In the genomic region with DNA sequence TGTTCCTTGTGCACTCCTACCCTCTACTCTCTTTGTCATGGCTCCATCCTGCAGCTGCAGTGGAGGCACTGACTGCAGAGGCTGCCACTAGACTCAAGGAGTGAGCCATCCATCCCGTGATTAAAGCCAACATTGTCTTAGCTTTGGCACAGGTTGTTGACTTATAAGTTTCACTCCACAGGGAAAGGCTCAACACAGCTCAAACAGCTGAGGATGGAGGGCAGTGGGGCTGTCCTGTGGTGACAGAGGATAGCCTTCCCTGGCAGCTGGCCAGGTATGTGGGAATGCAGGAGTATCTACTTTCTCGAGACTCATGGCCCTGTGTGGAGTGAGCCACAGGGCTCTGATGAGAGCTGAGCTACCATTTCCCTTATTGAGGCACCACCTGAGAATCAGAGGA, we compare ENCODE assay signal across 17 mouse cellular contexts. TPM values are rescaled to one million over a fixed set of nuclear protein-coding genes. Genes with fewer than 3 reads are reported as not detected.
DNase-seq lines count a peak whose midpoint lies in the region; ATAC-seq and TF ChIP-seq lines count a peak whose summit lies in the region.
"Had no signal": no experiment of that assay in that cellular context is flagged by ENCODE, and none has a peak within 500 bp of the region (broad histone marks: within the 10 kb centered on the region; RNA-seq: fewer than 3 reads in every experiment).

No protein-coding gene starts in this region.

- H3K4me1 ChIP-seq in embryonic facial prominence, embryonic 14.5 days (ENCODE audit: control insufficient read depth, insufficient read depth, low read length): peaks cover 24% of the 10 kb centered on the region
- peaks cover 26% of the 10 kb centered on the region for H3K4me1 ChIP-seq in embryonic facial prominence, embryonic 10.5 days
- peaks cover 15% of the 10 kb centered on the region for H3K4me1 ChIP-seq in midbrain, embryonic 11.5 days (ENCODE audit: control insufficient read depth, insufficient read depth, low read length)
- H3K4me1 ChIP-seq in midbrain, embryonic 15.5 days: peaks cover 23% of the 10 kb centered on the region
- peaks cover 7% of the 10 kb centered on the region for H3K4me1 ChIP-seq in lung, adult 2 months (ENCODE audit: control insufficient read depth, insufficient read depth, low read length)
- peaks cover 8% of the 10 kb centered on the region; the same call in 1 of the 2 replicates for H3K4me1 ChIP-seq in liver, embryonic 12.5 days

- no peak overlapping the region for H3K27ac ChIP-seq in embryonic facial prominence, embryonic 14.5 days (replicated peaks; ENCODE audit: low read depth, low read length)
- no peak overlapping the region for H3K27ac ChIP-seq in embryonic facial prominence, embryonic 10.5 days (replicated peaks)
- H3K27ac ChIP-seq in midbrain, embryonic 11.5 days (ENCODE audit: low read depth, low read length): no peak overlapping the region
- no peak overlapping the region for H3K27ac ChIP-seq in midbrain, embryonic 15.5 days
- no peak overlapping the region for H3K27ac ChIP-seq in liver, embryonic 12.5 days
- H3K27ac ChIP-seq: heart, embryonic 15.5 days; hindbrain, embryonic 13.5 days; kidney, embryonic 15.5 days; liver, embryonic 14.5 days had no signal

- no peak for ATAC-seq in embryonic facial prominence, embryonic 14.5 days (ENCODE audit: low read depth)
- ATAC-seq in midbrain, embryonic 11.5 days (ENCODE audit: low FRiP score): no peak
- no peak for ATAC-seq in midbrain, embryonic 15.5 days (replicated peaks)
- no peak for ATAC-seq in liver, embryonic 12.5 days
- ATAC-seq: intestine, embryonic 16.5 days; lung, postnatal 0 days; midbrain, embryonic 16.5 days had no signal

- no peak overlapping the region for H3K4me2 ChIP-seq in embryonic facial prominence, embryonic 14.5 days (ENCODE audit: low read depth, low read length)
- no peak overlapping the region for H3K4me2 ChIP-seq in midbrain, embryonic 11.5 days
- H3K4me2 ChIP-seq in midbrain, embryonic 15.5 days: no peak overlapping the region
- no peak overlapping the region for H3K4me2 ChIP-seq in liver, embryonic 12.5 days
- H3K4me2 ChIP-seq: heart, embryonic 15.5 days; hindbrain, embryonic 13.5 days; kidney, embryonic 15.5 days had no signal

- no peaks in the 10 kb centered on the region for H3K27me3 ChIP-seq in embryonic facial prominence, embryonic 14.5 days (replicated peaks; ENCODE audit: control insufficient read depth, insufficient read depth, low read length)
- H3K27me3 ChIP-seq in embryonic facial prominence, embryonic 10.5 days (replicated peaks; ENCODE audit: low read depth, poor library complexity, severe bottlenecking): no peaks in the 10 kb centered on the region; the same call in 1 of the 2 replicates
- H3K27me3 ChIP-seq in midbrain, embryonic 11.5 days (ENCODE audit: control insufficient read depth, insufficient read depth, low read length): no peaks in the 10 kb centered on the region
- H3K27me3 ChIP-seq in midbrain, embryonic 15.5 days (replicated peaks): no peaks in the 10 kb centered on the region
- peaks cover 7% of the 10 kb centered on the region for H3K27me3 ChIP-seq in liver, embryonic 12.5 days (replicated peaks)
- H3K27me3 ChIP-seq: heart, embryonic 15.5 days; kidney, embryonic 15.5 days had no signal

- TF ChIP-seq POLR2A in lung, adult 2 months (IDR thresholded peaks at IDR 0.05; ENCODE audit: borderline replicate concordance, extremely low read depth, low read depth, low read length): no peak

- DNase-seq in embryonic facial prominence, embryonic 14.5 days (ENCODE audit: low spot score): peak; percentile 53
- DNase-seq in embryonic facial prominence, embryonic 10.5 days (ENCODE audit: low spot score): no peak
- DNase-seq in midbrain, embryonic 11.5 days (ENCODE audit: low spot score, missing footprints): peak; percentile 10
- DNase-seq in cerebellum, postnatal 25 days: peak; percentile 31 to 58
- DNase-seq in lung, adult 2 months: no peak
- DNase-seq: layer of hippocampus, postnatal 36 days; right cerebral cortex, adult 18-20 months; thymus, adult 2 months had no signal

- TF ChIP-seq CTCF in lung, adult 2 months (IDR thresholded peaks at IDR 0.05; ENCODE audit: insufficient read depth, low read length): no peak

- H3K9me3 ChIP-seq in embryonic facial prominence, embryonic 14.5 days (ENCODE audit: control insufficient read depth, low read length): no peaks in the 10 kb centered on the region
- no peaks in the 10 kb centered on the region for H3K9me3 ChIP-seq in embryonic facial prominence, embryonic 10.5 days
- no peaks in the 10 kb centered on the region for H3K9me3 ChIP-seq in midbrain, embryonic 11.5 days (ENCODE audit: control insufficient read depth, low read length)
- H3K9me3 ChIP-seq in midbrain, embryonic 15.5 days: no peaks in the 10 kb centered on the region
- no peaks in the 10 kb centered on the region for H3K9me3 ChIP-seq in liver, embryonic 12.5 days (replicated peaks)
- H3K9me3 ChIP-seq: heart, embryonic 15.5 days; hindbrain, embryonic 13.5 days; kidney, embryonic 15.5 days had no signal

- no peaks in the 10 kb centered on the region for H3K36me3 ChIP-seq in embryonic facial prominence, embryonic 14.5 days (ENCODE audit: control insufficient read depth, insufficient read depth, low read length)
- H3K36me3 ChIP-seq in embryonic facial prominence, embryonic 10.5 days (replicated peaks): no peaks in the 10 kb centered on the region
- no peaks in the 10 kb centered on the region for H3K36me3 ChIP-seq in midbrain, embryonic 11.5 days (ENCODE audit: control insufficient read depth, insufficient read depth, low read length)
- no peaks in the 10 kb centered on the region for H3K36me3 ChIP-seq in midbrain, embryonic 15.5 days (replicated peaks)
- no peaks in the 10 kb centered on the region for H3K36me3 ChIP-seq in liver, embryonic 12.5 days
- H3K36me3 ChIP-seq: heart, embryonic 15.5 days; hindbrain, embryonic 13.5 days; kidney, embryonic 15.5 days had no signal

- H3K4me3 ChIP-seq in embryonic facial prominence, embryonic 14.5 days (ENCODE audit: low read depth, low read length): no peak overlapping the region
- H3K4me3 ChIP-seq in embryonic facial prominence, embryonic 10.5 days: no peak overlapping the region
- H3K4me3 ChIP-seq in midbrain, embryonic 11.5 days (ENCODE audit: low read depth, low read length): no peak overlapping the region
- no peak overlapping the region for H3K4me3 ChIP-seq in midbrain, embryonic 15.5 days
- H3K4me3 ChIP-seq in lung, adult 2 months (replicated peaks; ENCODE audit: extremely low read depth, low read depth, low read length): no peak overlapping the region
- no peak overlapping the region for H3K4me3 ChIP-seq in liver, embryonic 12.5 days
- H3K4me3 ChIP-seq: heart, embryonic 15.5 days; hindbrain, embryonic 13.5 days; kidney, embryonic 15.5 days had no signal

- H3K9ac ChIP-seq in embryonic facial prominence, embryonic 14.5 days (ENCODE audit: low read depth, low read length): no peak overlapping the region
- H3K9ac ChIP-seq in midbrain, embryonic 11.5 days (ENCODE audit: low read length): no peak overlapping the region
- H3K9ac ChIP-seq in midbrain, embryonic 15.5 days: no peak overlapping the region
- H3K9ac ChIP-seq in liver, embryonic 12.5 days: no peak overlapping the region
- H3K9ac ChIP-seq: heart, embryonic 15.5 days; hindbrain, embryonic 13.5 days; kidney, embryonic 15.5 days; liver, embryonic 14.5 days had no signal

- WGBS in embryonic facial prominence, embryonic 14.5 days: 48% methylated on average over 2 of the region's 2 CpGs
- 78% methylated on average over 2 of the region's 2 CpGs for WGBS in embryonic facial prominence, embryonic 10.5 days
- 86% methylated on average over 2 of the region's 2 CpGs for WGBS in midbrain, embryonic 11.5 days
- 62% methylated on average over 2 of the region's 2 CpGs for WGBS in midbrain, embryonic 15.5 days
- WGBS in lung, adult 2 months: 49% methylated on average over 2 of the region's 2 CpGs
- WGBS in liver, embryonic 12.5 days (ENCODE audit: insufficient replicate concordance): 55% methylated on average over 2 of the region's 2 CpGs

RNA-seq across cellular contexts. Expression of gene Jam3, which starts 34.1 kb away (rescaled TPM):
- polyA plus RNA-seq in embryonic facial prominence, embryonic 14.5 days (2014; fragmentation: Nextera tagmentation; extraction: Ambion mirVana): 121 and 122 TPM in 2 replicates
- polyA plus RNA-seq in embryonic facial prominence, embryonic 10.5 days (2016; fragmentation: Nextera tagmentation; extraction: Ambion mirVana): 100 and 111 TPM in 2 replicates
- polyA plus RNA-seq in midbrain, embryonic 11.5 days (2014; fragmentation: Nextera tagmentation; extraction: Ambion mirVana): 170 and 171 TPM in 2 replicates
- polyA plus RNA-seq in midbrain, embryonic 15.5 days (2015; fragmentation: Nextera tagmentation; extraction: Ambion mirVana): 52.2 and 53.5 TPM in 2 replicates
- polyA plus RNA-seq in lung, adult 2 months (2012; rRNA removed): 7.9 and 10.7 TPM in 2 replicates
- polyA plus RNA-seq in liver, embryonic 12.5 days (2016; fragmentation: Nextera tagmentation; extraction: Ambion mirVana): 12.0 and 12.6 TPM in 2 replicates

Comparison
In these comparisons a context has a peak if more than half of its experiments do, and no peak if none do; other contexts are left out.
1. DNase-seq: peak in embryonic facial prominence, embryonic 14.5 days (single experiment), midbrain, embryonic 11.5 days (single experiment) and cerebellum, postnatal 25 days (2 of 2); none in embryonic facial prominence, embryonic 10.5 days (single experiment) and lung, adult 2 months (single experiment).